Comparison of ENCODE assay signal across 32 mouse cellular contexts in the genomic region with DNA sequence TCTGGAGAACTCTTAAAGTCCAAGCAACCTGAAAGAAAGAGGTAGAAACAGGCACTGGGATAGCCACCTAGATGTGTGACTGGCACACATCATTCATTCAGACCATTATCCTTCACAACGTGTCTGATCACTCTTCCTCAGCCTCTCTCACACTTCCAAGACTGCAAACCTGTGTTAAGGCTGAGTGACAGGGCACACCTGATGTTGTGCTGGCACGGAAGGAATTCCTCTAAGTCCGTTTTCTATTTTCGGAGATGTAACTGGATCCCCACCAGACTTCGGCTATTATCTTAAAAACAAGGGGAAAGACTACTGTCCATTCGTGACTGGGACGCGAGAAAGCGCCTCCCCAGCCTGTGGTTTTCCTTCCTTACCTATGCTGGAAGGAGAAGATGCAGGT. TPM values are rescaled to one million over a fixed set of nuclear protein-coding genes. Genes with fewer than 3 reads are reported as not detected.
DNase-seq lines count a peak whose midpoint lies in the region; ATAC-seq lines count a peak whose summit lies in the region.
"Had no signal": no experiment of that assay in that cellular context is flagged by ENCODE, and none has a peak within 500 bp of the region (broad histone marks: within the 10 kb centered on the region; RNA-seq: fewer than 3 reads in every experiment).

No protein-coding gene starts in this region.

- DNase-seq in kidney, postnatal 10 days, result no peak
- DNase-seq in lung, postnatal 25 days (ENCODE audit: low spot score), result no peak
- DNase-seq: adrenal gland, postnatal 25 days; B cell, adult 2 months; cerebellum, adult 11-12 months; cerebellum, adult 9-11 months; gastrocnemius, postnatal 25 days; heart, adult 11 months; heart, postnatal 36 days; kidney, adult 11 months; kidney, postnatal 36 days; liver, embryonic 13.5 days; lung, adult 2 months; lung, postnatal 10 days; right cerebral cortex, postnatal 4 days; thymus, adult 18-20 months; thymus, postnatal 25 days had no signal

- H3K9ac ChIP-seq in hindbrain, embryonic 13.5 days, result no peak overlapping the region
- H3K9ac ChIP-seq in hindbrain, embryonic 16.5 days (ENCODE audit: low read depth, low read length), result no peak overlapping the region
- H3K9ac ChIP-seq in midbrain, embryonic 15.5 days, result no peak overlapping the region
- no peak overlapping the region for H3K9ac ChIP-seq in midbrain, embryonic 13.5 days (replicated peaks)
- H3K9ac ChIP-seq in embryonic facial prominence, embryonic 13.5 days, result no peak overlapping the region
- H3K9ac ChIP-seq: forebrain, embryonic 13.5 days; limb, embryonic 15.5 days; liver, embryonic 13.5 days had no signal

- peak overlapping the region; percentile 57; the same call in 1 of the 2 replicates for H3K4me2 ChIP-seq in hindbrain, embryonic 13.5 days
- no peak overlapping the region for H3K4me2 ChIP-seq in hindbrain, embryonic 16.5 days (ENCODE audit: low read length)
- no peak overlapping the region for H3K4me2 ChIP-seq in midbrain, embryonic 15.5 days
- no peak overlapping the region for H3K4me2 ChIP-seq in midbrain, embryonic 13.5 days (replicated peaks)
- H3K4me2 ChIP-seq in embryonic facial prominence, embryonic 13.5 days, result peak overlapping the region; percentile 83
- H3K4me2 ChIP-seq: liver, embryonic 13.5 days had no signal

- H3K4me1 ChIP-seq in hindbrain, embryonic 13.5 days (replicated peaks), result peaks cover 35% of the 10 kb centered on the region
- H3K4me1 ChIP-seq in hindbrain, embryonic 16.5 days (ENCODE audit: control insufficient read depth, insufficient read depth, low read depth, low read length), result peaks cover 26% of the 10 kb centered on the region
- H3K4me1 ChIP-seq in midbrain, embryonic 15.5 days, result peaks cover 39% of the 10 kb centered on the region
- peaks cover 35% of the 10 kb centered on the region for H3K4me1 ChIP-seq in midbrain, embryonic 13.5 days (replicated peaks)
- H3K4me1 ChIP-seq in embryonic facial prominence, embryonic 13.5 days, result peaks cover 40% of the 10 kb centered on the region

- H3K27me3 ChIP-seq in hindbrain, embryonic 13.5 days, result peaks cover 92% of the 10 kb centered on the region
- peaks cover 36% of the 10 kb centered on the region for H3K27me3 ChIP-seq in hindbrain, embryonic 16.5 days (replicated peaks; ENCODE audit: control insufficient read depth, insufficient read depth, low read length)
- H3K27me3 ChIP-seq in midbrain, embryonic 15.5 days (replicated peaks), result peaks cover 67% of the 10 kb centered on the region
- peaks cover 91% of the 10 kb centered on the region for H3K27me3 ChIP-seq in midbrain, embryonic 13.5 days
- peaks cover 96% of the 10 kb centered on the region for H3K27me3 ChIP-seq in embryonic facial prominence, embryonic 13.5 days

- H3K9me3 ChIP-seq in hindbrain, embryonic 13.5 days, result no peaks in the 10 kb centered on the region
- no peaks in the 10 kb centered on the region for H3K9me3 ChIP-seq in hindbrain, embryonic 16.5 days (ENCODE audit: control insufficient read depth, low read length)
- H3K9me3 ChIP-seq in midbrain, embryonic 15.5 days, result no peaks in the 10 kb centered on the region
- no peaks in the 10 kb centered on the region for H3K9me3 ChIP-seq in midbrain, embryonic 13.5 days
- no peaks in the 10 kb centered on the region for H3K9me3 ChIP-seq in embryonic facial prominence, embryonic 13.5 days
- H3K9me3 ChIP-seq: forebrain, embryonic 13.5 days; limb, embryonic 15.5 days; liver, embryonic 13.5 days had no signal

- 5% methylated on average over 9 of the region's 9 CpGs for WGBS in hindbrain, embryonic 13.5 days
- WGBS in hindbrain, embryonic 16.5 days, result 3% methylated on average over 9 of the region's 9 CpGs
- whole genome bisulfite sequencing in midbrain, embryonic 15.5 days, result 4% methylated on average over 9 of the region's 9 CpGs
- WGBS in midbrain, embryonic 13.5 days, result 2% methylated on average over 9 of the region's 9 CpGs
- WGBS in embryonic facial prominence, embryonic 13.5 days, result 5% methylated on average over 9 of the region's 9 CpGs

- H3K4me3 ChIP-seq in hindbrain, embryonic 13.5 days, result no peak overlapping the region
- H3K4me3 ChIP-seq in hindbrain, embryonic 16.5 days (ENCODE audit: low read length), result no peak overlapping the region
- H3K4me3 ChIP-seq in midbrain, embryonic 15.5 days, result 0 out of 2 replicates have a peak overlapping the region, but pooled peaks have one; percentile 39
- no peak overlapping the region for H3K4me3 ChIP-seq in midbrain, embryonic 13.5 days (replicated peaks)
- peak overlapping the region; percentile 53 for H3K4me3 ChIP-seq in embryonic facial prominence, embryonic 13.5 days

- no peak for ATAC-seq in hindbrain, embryonic 13.5 days (ENCODE audit: low FRiP score)
- no peak for ATAC-seq in hindbrain, embryonic 16.5 days
- no peak for ATAC-seq in midbrain, embryonic 15.5 days (replicated peaks)
- ATAC-seq in midbrain, embryonic 13.5 days, result no peak
- no peak for ATAC-seq in embryonic facial prominence, embryonic 13.5 days (ENCODE audit: insufficient number of reproducible peaks, insufficient read depth, low FRiP score, low TSS enrichment, low read depth)
- ATAC-seq: forebrain, embryonic 13.5 days had no signal

- no peaks in the 10 kb centered on the region for H3K36me3 ChIP-seq in hindbrain, embryonic 13.5 days
- H3K36me3 ChIP-seq in hindbrain, embryonic 16.5 days (ENCODE audit: control insufficient read depth, insufficient read depth, low read length), result no peaks in the 10 kb centered on the region
- H3K36me3 ChIP-seq in midbrain, embryonic 15.5 days (replicated peaks), result no peaks in the 10 kb centered on the region
- no peaks in the 10 kb centered on the region for H3K36me3 ChIP-seq in midbrain, embryonic 13.5 days
- H3K36me3 ChIP-seq in embryonic facial prominence, embryonic 13.5 days, result no peaks in the 10 kb centered on the region
- H3K36me3 ChIP-seq: limb, embryonic 15.5 days; liver, embryonic 13.5 days had no signal

- H3K27ac ChIP-seq in hindbrain, embryonic 13.5 days, result no peak overlapping the region
- H3K27ac ChIP-seq in hindbrain, embryonic 16.5 days (ENCODE audit: low read depth, low read length), result no peak overlapping the region
- no peak overlapping the region for H3K27ac ChIP-seq in midbrain, embryonic 15.5 days
- H3K27ac ChIP-seq in midbrain, embryonic 13.5 days, result no peak overlapping the region
- no peak overlapping the region for H3K27ac ChIP-seq in embryonic facial prominence, embryonic 13.5 days
- H3K27ac ChIP-seq: forebrain, embryonic 13.5 days; layer of hippocampus, adult 2 months; left cerebral cortex, adult 2 months; limb, embryonic 15.5 days; liver, embryonic 13.5 days; stomach, postnatal 0 days had no signal

RNA-seq across cellular contexts. Expression of a gene that starts 1.3 kb away (rescaled TPM):
- polyA plus RNA-seq in hindbrain, embryonic 13.5 days (2015; fragmentation: Nextera tagmentation; extraction: Ambion mirVana), result 0.61 TPM in 2 replicates
- polyA plus RNA-seq in hindbrain, embryonic 16.5 days (2015; fragmentation: Nextera tagmentation; extraction: Ambion mirVana), result 0.24 and 0.45 TPM in 2 replicates
- polyA plus RNA-seq in midbrain, embryonic 15.5 days (2015; fragmentation: Nextera tagmentation; extraction: Ambion mirVana), result 0.61 and 0.75 TPM in 2 replicates
- polyA plus RNA-seq in midbrain, embryonic 13.5 days (2015; fragmentation: Nextera tagmentation; extraction: Ambion mirVana), result 0.54 and 0.75 TPM in 2 replicates
- 1.2 and 1.7 TPM in 2 replicates for polyA plus RNA-seq in embryonic facial prominence, embryonic 13.5 days (2015; fragmentation: Nextera tagmentation; extraction: Ambion mirVana)
- polyA plus RNA-seq: heart, embryonic 11.5 days; kidney, embryonic 14.5 days; liver, embryonic 13.5 days; lung, adult 2 months; spleen, adult 2 months; stomach, postnatal 0 days had no signal

RNA-seq across cellular contexts. Expression of a gene that starts 32.3 kb away (rescaled TPM):
- 111 and 117 TPM in 2 replicates for polyA plus RNA-seq in hindbrain, embryonic 13.5 days (2015; fragmentation: Nextera tagmentation; extraction: Ambion mirVana)
- polyA plus RNA-seq in hindbrain, embryonic 16.5 days (2015; fragmentation: Nextera tagmentation; extraction: Ambion mirVana), result 107 and 115 TPM in 2 replicates
- polyA plus RNA-seq in midbrain, embryonic 15.5 days (2015; fragmentation: Nextera tagmentation; extraction: Ambion mirVana), result 110 and 115 TPM in 2 replicates
- 105 and 107 TPM in 2 replicates for polyA plus RNA-seq in midbrain, embryonic 13.5 days (2015; fragmentation: Nextera tagmentation; extraction: Ambion mirVana)
- 48.8 and 59.1 TPM in 2 replicates for polyA plus RNA-seq in embryonic facial prominence, embryonic 13.5 days (2015; fragmentation: Nextera tagmentation; extraction: Ambion mirVana)

RNA-seq across cellular contexts. Expression of a gene that starts 50.9 kb away (rescaled TPM):
- polyA plus RNA-seq in hindbrain, embryonic 13.5 days (2015; fragmentation: Nextera tagmentation; extraction: Ambion mirVana), result not detected in 2 replicates
- not detected in 2 replicates for polyA plus RNA-seq in hindbrain, embryonic 16.5 days (2015; fragmentation: Nextera tagmentation; extraction: Ambion mirVana)
- not detected in 2 replicates for polyA plus RNA-seq in midbrain, embryonic 15.5 days (2015; fragmentation: Nextera tagmentation; extraction: Ambion mirVana)
- not detected in 2 replicates for polyA plus RNA-seq in midbrain, embryonic 13.5 days (2015; fragmentation: Nextera tagmentation; extraction: Ambion mirVana)
- not detected in 2 replicates for polyA plus RNA-seq in embryonic facial prominence, embryonic 13.5 days (2015; fragmentation: Nextera tagmentation; extraction: Ambion mirVana)
- polyA plus RNA-seq: forebrain, embryonic 13.5 days; heart, embryonic 11.5 days; heart, embryonic 16.5 days; kidney, embryonic 14.5 days; limb, embryonic 15.5 days; liver, embryonic 13.5 days; lung, adult 2 months; neural tube, embryonic 11.5 days; spleen, adult 2 months; stomach, postnatal 0 days had no signal

Comparison
In these comparisons a context has a peak if more than half of its experiments do, and no peak if none do; other contexts are left out.
1. H3K4me2 ChIP-seq: peak in hindbrain, embryonic 13.5 days (single experiment) and embryonic facial prominence, embryonic 13.5 days (single experiment); none in hindbrain, embryonic 16.5 days (single experiment), midbrain, embryonic 15.5 days (single experiment) and midbrain, embryonic 13.5 days (single experiment).
2. H3K4me3 ChIP-seq: peak in midbrain, embryonic 15.5 days (single experiment) and embryonic facial prominence, embryonic 13.5 days (single experiment); none in hindbrain, embryonic 13.5 days (single experiment), hindbrain, embryonic 16.5 days (single experiment) and midbrain, embryonic 13.5 days (single experiment).